Mouse (Mus musculus) lung, postnatal 14 days (tissue): Measurements from ENCODE around the gene Rpl38.

Source experiments
- DNase-seq: peaks from one replicate; pipeline ENCODE4 v3.0.0; 2021

Rpl38 gene

DNA sequence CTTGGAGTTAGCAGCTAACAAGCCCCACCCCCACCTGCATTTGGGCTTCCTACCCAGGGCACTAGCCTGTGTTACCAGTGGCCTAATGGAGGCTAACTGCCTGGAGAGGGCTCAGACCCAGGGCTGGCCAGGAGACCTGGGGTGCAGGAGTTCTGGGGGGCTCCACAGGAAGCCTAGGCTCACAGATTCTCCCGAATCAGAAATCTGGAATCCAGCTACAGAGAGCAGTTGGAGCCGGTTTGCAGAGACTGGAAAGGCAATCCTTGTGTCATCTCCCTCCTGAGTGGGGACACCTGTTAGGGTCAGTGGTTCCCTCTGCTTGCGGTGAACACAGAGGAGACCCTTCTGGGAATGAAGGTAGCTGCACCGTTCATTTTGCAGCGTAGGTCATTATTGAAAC is 12.7 kb downstream of the Rpl38 start:
- DNase-seq: no peak

DNA sequence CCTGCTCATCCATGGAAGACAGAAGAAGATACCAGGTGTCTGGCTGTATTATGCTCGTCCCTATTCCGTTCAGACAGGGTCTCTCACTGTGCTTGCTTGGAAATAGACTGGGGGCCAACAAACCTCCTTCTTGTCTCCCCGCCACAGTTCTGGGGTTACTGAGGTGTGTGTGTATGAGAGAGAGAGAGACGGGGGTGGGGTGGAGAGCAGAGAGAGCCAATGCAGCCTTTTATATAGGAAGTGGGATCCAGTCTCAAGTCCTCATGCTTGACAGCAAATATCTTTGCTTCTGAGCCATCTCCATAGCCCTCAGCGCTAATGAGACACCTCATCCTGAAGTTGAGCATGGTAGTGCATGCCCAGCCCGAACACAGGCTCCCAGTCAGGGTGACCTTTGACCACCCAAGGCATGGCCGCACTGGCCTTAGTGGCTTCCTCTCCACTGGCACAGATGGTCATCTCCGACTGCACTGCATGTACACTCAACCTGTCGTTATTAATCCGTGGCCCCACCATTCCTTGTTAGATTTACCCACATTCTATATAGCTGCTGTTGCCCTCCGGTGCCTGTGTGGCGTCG is 14.1 kb downstream of the Rpl38 start:
- no peak for DNase-seq

DNA sequence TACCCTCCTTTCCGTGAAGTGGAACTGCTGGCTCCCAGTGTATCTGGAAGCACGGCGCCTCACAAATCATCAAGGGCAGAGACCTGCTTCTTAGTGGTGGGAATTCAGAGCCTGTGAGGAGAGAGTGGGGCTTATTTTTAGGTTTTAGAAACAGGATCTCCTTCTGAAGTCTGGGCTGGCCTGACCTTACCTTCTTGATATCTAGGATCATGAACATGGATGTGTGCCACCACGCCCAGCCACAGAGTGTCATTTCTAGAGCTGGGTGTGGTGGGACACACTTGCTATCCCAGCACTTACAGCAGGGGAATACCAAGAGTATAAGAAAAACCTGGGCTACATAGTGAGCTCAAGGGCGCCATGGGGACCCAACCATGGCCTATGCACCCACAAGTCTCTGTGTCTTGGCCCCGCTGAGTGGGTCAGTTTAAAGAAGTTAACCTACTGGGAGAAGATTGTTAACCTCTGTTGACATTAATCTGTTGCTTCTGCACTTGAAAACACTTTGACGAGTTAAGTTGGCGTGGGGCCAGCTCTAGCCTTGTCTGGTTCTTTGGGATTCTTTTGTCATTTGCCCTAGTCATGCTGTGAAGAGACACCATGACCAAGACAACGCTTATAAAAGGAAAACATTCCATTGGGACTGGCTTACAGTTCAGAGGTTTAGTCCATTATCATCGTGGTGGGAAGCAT is 14.9 kb downstream of the Rpl38 start:
- DNase-seq: no peak

DNA sequence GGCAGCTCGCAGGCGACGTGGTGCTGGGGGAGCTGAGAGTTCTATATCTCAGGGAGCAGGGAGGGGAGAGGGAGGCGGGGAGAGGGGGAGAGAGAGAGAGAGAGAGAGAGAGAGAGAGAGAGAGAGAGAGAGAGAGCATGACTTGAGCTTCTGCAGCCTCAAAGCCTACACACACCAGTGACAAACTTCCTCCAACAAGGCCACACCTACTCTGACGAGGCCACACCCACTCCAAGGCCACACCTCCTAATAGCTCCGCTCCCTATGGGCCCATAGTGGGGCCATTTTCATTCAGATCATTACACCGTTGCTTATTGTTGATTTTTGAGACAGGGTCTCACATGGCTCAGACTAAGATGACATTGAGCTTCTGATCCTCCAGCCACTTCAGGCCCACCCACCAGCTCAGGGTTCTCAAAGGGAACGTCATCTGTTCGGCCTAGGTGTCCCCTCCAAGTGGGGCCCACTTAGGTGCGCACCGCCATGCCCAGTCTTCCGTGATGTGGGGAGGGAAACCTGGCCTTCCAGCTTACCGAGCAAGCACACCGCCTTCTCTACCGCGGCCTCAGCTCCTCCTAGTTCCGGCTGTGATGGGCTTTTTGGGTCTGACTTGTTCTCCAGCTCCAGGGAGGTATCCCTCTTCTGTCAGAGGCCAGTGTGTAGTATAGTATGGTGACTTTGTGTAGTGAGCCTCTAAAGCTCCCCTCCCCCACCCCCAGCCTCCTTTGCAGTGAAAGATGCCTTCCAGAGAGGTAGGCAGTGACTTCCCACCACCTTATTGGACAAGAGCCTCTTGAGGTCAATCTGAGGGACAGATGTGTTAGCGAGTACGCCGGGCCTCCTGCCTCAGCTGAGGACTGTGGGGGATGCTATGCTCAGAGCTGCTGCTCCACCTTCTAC is 15.6 kb downstream of the Rpl38 start:
- DNase-seq: no peak

DNA sequence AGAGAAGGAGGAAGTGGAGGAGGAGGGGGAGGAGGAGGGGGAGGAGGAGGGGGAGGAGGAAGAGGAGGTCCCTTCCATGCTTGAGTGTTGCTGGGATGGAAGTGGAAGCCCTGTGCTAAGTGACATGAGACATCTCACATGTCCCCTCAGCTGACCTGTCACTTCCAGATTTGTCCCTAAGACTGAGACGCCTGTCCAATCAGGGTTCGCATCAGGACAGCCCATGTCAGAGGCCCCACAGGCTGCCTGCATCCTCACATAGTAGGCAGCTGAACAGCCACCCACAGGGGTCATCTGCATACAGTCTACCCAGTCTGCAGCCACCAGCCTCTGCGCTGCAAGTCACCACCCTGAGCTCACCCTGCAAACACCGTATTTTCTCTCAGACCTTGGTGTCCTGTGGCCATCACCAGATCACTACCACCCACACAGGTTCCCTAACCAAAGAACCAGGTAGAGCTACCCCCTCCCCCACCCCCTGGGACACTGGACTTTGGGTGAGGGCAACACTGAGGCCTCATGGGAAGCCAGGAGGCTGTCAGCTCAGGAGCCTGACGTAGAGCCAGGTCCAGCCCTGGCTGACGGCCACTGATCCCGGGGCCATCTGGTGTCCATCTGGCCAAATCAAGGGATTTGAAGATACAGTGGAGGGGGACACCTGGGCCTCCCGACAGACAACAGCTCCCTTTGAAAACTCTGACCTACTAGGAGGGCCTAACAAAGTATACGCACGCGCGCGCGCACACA is 16.5 kb downstream of the Rpl38 start:
- DNase-seq: no peak

DNA sequence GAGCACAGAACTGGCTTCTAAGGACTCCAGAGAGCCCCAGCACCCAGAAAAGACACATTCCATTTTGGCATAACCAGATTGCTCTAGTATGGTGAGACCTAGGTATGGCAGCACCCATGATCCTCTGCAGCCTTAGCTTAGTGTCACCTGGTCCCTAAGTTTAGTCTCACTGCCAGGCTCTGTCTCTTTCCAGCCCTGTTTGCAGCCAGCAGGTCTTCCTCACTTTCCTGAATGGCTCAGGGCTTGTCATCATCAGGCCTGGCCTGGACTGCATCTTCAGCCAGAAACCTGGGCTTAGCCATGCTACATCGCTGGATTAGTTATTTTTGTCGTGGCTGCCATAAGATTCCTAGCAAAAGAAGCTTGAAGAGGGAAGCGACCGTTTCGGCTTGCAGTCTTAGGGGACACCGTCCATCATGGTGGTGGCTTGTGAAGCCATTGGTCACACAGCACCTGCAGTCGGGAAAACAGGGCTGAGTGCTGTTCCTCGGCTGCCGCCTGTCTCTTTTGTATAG is 17.3 kb downstream of the Rpl38 start:
- no peak for DNase-seq

DNA sequence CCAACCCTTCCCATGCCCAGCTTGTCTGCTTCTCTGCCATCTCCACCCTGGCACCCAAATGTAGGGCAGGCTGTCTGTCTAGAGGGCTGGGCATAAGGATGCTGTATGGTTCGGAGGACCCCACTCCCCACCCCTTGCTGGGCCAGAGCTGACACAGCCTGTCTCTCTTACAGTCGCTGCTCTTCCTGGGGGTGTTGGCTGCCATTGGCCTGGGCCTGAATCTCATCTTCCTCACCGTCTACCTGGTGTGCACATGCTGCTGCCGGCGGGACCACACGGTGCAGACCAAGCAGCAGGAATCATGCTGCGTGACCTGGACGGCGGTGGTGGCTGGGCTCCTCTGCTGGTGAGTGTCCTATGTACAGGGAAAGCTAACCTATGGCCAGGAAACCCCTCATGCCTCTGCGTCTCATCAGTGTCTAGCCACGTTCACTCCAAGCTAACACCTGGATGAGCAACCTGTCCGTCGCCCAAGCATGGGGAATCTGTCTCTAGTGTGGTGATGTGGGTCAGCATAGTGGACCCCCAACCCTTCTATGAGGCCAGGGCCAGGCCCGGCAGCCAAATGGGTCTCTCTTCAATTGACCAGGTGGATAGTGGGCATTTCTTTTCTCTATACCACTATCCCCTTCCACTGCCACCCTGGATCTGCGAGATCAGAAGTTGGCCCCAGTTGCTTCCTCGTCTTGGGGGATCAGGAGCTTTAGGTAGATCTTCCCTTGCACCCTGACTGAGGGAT is 18.1 kb downstream of the Rpl38 start:
- no peak for DNase-seq

DNA sequence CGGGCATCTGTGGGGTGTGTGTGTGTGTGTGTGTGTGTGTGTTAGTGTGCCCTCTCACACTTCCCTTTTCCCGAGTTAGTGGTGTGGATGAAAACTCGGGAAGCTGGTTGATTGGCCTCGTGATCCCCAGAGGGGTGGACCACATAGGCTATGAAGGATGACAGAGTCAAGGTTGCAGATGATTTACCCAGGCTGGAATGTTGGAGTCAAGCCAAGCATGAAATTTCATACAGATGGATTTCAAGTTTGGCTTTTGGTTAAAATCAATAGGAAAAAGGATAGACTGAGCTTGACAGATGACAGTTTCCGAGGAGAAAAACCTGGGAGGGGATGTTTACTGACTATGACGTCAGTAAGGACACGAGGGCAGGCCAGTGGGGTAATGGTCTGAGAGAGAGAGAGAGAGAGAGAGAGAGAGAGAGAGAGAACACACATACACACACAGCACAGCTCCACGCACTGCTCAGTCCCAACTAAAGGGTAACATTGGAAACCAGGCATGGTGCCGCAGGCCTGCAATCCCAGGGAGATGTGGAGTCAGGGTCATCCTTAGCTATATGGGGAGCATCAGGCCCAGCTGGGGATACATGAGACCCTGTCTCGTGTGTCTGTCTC is 19.4 kb downstream of the Rpl38 start:
- DNase-seq: no peak

DNA sequence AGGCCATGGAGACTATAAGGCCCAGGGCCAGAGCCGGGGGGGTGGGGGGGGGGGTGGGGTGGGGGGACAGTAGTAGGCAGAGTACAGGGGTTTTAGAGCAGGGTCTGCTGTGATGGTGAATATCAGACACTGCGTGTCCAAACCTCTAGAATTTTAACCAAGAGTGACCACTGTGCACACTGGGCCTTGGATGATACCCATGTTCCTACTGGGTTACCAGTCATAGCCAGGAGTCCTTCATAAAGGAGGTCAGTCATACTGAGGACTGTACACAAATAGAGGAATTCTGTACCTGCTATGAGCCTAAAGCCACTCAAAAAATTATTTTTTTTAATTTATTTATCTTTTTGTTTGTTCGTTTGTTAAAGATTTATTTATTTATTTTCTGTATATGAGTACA is 20.4 kb downstream of the Rpl38 start:
- no peak for DNase-seq

DNA sequence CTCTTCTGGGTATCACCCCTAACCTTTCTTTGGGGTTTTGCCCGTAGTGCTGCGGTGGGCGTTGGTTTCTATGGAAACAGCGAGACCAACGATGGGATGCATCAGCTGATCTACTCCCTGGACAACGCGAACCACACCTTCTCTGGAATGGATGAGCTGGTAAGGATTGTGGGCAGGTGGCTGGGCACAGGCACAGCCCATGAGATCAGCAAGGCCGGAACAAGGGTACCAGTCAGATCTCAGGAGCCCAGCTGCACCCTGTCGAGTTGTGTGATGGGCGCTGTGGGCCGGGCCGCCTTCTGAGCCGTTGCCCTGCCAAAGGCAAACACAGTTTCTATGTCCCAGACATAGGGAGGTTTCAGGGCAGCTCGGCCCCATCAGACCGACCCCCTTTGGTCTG is 21.9 kb downstream of the Rpl38 start:
- DNase-seq: no peak

DNA sequence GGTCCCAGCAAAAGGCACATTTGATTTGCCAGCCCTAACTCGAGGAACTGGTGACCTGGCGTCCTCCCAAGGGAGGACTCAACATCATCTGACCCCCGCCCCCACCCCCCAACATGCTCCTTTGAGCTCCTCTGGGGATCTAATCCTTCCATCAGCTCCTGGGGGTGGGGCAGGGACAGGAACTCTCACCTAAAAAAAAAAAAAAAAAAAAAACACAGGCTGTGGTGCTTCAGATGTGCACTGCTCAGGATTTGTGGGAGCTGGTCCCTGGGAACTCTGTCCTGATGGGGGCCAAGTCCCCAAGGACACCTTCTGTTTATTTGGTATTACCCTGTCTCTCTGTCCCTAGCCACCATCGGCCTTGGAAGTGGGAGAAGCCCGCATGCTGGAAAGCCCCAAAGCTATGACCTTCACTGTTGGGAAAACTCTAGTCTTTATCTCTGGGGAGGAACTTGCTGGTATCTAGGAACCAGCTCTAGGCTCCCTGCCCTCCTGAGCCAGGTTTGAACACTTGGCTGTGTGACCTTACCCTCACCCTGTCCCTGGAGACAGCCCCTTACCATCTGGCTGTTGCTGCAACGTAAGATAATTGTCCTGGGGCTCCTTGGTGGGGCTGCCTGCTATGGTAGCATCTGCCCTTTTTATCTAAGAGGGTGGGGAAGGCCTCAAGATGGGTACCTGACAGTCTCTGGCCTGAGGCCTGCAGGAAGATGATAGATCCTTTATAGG is 23.3 kb downstream of the Rpl38 start:
- DNase-seq: no peak

DNA sequence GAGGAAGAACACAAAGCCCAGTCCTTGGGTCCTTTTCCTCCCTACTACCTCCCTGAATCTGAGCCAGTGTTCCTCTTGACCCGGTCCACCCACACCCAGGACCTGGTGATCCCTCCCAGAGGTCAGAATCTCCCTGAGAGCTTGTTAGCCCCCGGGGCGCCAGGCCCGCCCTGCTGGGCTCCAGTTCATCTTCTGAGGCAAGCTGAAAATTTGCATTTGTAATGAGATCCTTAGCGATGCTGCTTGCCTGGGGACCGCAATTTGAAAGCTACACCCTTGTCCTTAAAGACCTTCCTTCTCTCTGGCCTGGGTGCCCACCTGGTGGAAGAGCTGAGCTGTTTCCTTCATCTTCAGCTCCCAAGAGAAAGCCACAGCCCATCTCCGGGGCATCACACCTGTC is 24.3 kb downstream of the Rpl38 start:
- DNase-seq: no peak

DNA sequence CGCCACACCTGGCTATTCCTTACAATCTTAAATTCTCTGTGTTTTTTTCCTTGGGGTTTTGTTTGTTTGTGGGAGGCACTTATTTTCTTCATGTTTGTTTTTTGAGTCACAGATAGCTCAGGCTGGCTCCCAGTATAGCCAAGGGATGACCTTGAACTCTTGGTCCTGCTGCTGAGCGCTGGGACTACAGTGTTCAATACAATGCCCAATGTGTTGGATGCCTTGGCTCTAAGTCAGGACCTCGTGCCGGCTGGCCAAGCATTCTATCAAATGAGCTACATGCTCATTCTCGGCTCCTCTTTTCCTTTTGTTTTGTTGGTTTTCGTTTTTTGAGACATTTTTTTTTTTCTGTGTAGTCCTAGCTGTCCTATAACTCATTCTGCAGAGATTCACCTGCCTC is 25.1 kb downstream of the Rpl38 start:
- no peak for DNase-seq

DNA sequence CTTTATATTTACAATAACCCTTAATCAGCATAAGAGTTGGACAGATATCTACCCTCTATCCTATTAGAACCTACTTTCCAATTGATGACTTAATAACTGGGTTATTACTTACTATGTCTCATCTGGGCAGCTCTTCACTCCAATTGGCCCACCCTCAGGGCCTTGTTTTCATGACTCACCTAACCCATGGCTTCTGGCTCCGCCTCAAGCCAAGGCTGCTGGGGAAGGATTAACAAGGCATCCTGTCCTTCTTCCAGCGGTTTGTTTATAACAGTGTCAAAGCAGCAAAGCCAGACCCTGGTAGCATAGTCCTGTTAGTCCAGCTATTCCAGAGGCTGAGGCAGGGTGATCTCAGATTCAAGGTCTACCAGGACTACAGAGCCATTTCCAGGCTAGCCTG is 26.1 kb downstream of the Rpl38 start:
- no peak for DNase-seq

DNA sequence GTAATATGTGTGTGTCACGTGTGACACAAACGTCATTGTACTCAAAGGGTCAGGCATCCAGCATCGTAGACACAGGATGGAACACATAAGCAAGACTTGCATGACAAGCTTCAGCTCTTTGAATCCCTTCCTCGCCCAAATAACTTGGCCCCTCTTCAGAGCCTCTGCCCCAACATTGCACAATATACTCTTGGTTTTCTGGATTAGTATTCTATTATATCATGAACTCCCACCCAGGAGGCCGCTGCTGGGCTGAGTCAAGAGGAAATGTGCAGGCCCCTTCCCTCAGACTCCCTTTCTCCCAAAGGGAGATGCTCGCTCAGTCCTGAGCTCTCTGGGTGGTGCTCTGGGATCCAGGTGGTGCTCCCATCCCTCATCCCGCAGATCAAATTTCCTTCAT is 30.2 kb downstream of the Rpl38 start:
- DNase-seq: no peak

DNA sequence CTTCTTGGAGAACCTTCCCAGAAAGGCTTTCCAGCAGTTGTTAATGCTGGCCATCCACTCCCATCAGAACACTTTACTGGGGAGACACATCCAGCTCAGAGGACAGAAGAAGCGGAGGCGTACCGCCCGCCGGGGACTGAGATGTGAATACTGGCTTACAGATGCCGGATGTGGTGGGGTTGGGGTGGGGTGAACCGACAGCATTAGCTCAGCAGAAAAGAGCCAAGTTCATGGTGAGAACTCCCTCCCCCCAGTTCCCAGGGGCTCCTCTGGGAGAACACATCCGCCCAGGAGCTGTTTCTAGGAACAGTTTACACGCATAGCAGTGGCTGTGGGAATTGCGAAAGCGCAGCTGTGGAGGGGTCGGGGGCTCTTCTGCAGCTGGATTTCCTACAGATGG is 31.2 kb downstream of the Rpl38 start:
- DNase-seq: peak; percentile 45

DNA sequence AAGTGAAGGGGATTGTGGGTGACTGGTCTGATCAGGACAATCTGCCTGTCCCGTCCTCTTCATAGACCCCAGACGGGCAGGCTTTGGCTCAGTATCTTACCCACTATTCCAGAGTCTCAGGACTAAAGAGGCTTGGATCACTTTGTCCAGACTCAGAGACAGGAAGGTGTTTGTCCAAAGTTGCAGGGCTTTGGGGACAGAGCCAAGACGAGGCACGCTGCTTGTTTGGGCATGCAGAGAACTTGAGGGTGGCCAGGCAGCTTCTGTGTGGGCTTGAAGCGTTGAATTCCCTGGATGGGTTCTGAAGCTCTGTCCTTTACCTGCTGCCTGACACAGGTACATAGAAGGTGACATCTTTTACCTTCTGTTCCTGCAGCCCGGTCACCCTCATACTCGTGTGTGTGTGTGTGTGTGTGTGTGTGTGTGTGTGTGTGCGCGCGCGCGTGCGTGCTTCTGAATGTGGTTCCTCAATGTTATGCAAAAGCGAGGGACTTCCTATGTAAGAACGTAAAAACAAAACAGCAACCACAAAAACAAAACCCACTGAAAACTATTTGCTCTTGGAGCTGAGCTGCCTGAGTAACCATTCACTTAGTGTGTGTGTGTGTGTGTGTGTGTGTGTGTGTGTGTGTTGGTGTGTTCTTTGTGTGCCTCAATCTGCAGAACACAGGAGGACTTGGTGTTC is 34.1 kb downstream of the Rpl38 start:
- DNase-seq: no peak

DNA sequence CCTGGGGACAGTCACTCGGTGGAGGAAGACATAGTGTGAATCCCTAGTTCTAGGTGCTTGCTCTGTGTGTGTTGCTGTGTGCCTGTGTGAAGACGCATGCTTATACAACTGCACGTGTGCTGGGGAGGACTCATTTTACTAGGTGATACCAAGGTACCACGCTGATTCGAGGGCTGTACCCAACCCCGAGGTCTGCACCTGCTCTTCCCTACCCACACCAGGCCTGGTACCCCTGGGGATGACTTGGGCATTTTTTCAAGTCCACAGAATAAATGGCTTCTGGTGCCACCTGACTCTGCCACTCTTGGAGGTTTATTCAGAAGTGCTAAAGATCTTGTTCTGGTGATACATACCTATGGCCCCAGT is 34.7 kb downstream of the Rpl38 start:
- DNase-seq: no peak

DNA sequence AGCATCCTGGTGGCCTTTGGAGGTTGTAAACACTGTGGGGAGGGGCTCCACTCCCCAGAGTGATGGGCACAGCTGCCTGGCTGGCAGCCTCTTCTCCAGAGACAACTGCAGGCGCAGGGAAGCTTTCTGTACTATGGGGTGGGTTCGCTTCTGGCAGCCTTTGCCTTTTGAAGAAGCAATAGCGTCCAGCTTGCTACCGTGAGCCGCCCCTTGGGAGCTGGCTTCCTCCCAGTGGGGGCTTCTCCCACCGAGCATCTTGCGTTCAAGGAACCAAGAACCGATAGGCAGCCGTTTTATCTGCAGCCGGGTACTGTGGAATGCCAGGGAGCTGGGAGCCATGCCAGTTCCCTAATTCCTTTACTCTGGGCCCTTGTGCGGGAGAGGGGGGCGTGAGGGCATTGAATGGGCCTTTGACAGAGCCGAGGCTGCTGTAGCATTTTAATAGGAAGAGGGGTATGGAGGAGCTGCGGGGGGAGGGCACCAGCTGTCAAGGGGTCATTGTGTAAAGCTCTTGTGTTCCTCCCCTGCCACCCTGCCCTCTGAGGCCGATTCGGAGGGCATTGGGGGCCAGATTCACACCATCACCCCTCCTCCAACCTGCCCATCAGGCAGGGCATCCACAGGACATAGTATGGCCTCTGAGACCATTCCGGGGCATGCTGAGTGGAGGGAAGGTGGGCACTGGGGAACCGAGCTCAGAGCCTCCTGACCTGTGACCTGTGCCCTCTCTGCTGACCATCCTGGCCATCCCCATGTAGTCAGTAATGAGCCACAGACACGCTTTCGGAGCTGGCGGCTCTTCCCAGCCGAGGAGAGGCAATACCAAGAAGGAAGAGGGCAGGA is 36.0 kb downstream of the Rpl38 start:
- no peak for DNase-seq

DNA sequence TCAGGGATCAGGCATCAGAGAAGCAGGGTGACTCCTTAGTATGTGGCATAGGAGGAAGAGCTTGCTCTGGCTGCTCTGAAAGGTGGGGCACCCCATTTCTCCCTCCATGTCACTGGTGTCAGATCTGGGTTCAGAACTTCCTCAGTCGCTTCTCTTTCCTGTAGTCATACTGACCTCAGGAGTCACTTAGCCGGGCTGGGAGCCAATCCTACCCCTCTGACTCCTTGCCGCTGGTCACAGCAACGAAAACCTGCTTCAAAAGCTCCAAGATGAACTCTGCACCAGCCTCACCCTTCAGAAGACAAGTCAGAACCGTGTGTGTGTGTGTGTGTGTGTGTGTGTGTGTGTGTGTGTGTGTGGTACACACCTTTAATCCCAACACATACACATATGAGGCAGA is 38.0 kb downstream of the Rpl38 start:
- DNase-seq: no peak
